Mouse (Mus musculus): ENCODE measurements around the gene Dok1.
A peak's percentile ranks its signal among the peaks of the same experiment; 100 is the strongest.

Gene Dok1

DNA sequence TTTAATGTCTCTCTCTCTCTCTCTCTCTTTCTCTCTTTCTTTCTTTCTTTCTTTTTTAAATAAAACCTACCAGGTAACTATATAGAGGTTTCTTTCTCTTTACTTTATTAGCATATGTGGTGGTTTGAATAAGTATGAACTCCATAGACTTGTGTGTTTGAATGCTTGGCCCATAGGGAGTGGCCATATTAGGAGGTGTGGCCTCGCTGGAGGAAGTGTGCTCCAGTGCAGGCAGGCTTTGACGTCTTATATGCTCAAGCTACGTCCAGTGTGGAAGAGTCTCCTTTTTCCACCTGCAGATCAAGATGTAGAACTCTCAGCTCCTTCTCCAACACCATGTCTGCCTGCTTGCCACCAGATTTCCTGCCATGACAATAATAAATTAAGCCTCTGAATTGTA, 14.2 kb downstream of the Dok1 start:
- DNase-seq (ENCODE audit: inconsistent age in 2 of 2, low spot score in 1 of 2): no peak

DNA sequence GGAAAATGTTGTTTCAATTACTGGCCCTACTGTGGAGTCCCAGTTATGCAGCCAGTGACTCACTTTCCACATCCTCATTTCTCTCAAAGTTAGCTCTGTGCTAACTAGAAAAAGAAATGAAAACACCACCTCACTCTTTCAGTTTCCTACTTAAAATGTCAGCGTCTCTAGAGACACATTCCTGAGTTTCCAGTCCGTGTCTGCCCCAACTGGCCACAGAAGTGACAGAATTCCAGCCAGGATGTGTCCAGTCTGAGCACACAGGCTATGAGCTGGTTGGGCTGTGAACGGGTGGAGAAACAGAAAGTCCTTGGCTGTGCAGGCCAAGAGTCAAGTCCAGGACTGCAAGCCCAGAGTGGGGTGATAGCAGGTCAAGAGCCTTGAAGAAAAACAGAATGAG, 16.1 kb downstream of the Dok1 start:
- peak; percentile 27 to 69 for DNase-seq (ENCODE audit: inconsistent age in 2 of 2, low spot score in 1 of 2)

DNA sequence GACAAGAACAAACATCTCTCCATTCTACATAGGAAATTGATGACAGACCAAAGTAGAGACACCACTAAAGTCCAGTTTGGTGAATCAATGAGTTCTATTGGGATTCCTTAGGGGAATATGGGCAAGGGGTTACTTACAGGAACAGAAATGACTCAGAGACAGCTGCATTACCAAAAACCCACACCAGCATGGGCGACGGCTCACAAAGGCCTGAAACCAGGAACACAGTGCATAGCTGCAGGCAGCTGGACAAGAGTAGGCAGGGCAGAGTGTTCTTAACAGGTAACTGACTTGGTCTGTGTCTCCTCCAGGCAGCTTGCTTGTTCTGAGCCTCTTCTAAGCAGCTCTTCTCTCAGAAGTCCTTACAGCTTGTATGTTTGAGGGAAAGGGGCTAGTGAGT, 17.5 kb downstream of the Dok1 start:
- DNase-seq (ENCODE audit: inconsistent age in 2 of 2, low spot score in 1 of 2): no peak

DNA sequence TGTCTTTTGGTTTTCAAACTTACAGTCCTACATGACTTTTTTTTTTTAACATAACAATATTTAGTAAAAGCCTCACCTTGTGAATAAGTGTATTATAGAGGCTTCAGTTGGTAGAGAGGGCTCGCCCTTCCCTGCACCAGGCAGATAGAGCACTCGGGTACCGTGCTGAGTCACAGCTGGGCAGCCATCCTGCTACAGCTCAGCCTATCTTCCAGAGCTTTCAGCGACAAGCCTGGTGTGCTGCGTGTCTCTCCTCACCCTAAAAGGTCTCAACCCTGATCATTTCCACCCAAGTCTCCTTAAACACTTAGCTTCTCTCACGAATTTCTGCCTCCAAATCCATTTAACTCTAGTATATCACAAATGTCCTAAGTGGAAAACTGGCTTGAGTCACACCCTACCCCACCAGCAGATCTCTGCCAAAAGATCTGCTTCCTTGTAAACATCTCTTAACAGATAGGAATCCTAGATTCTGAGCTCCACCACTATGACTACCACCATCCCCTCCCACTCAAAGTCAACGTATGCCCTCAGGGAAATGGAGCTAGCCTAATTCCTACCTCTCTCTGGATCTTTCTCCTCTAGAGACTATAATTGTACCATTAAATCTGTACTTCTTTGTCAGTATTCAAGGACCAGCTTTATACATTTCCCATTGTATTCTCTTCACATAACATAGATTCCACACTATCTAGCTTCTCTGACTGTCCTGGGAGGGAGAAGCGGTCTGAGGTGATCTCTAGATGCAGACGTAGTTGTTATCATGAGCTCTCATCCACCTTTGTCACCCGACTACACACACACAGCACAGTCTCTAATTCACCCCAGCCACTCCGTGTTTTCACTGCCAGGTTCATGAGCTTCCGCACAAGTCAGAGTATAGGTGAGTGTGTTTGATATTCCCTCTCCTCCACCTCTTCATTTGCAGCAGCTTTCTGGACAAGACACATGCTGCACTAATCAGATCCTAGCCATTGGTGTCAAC, 18.5 kb downstream of the Dok1 start:
- peak; percentile 49 to 54 for DNase-seq (ENCODE audit: inconsistent age in 2 of 2, low spot score in 1 of 2)

DNA sequence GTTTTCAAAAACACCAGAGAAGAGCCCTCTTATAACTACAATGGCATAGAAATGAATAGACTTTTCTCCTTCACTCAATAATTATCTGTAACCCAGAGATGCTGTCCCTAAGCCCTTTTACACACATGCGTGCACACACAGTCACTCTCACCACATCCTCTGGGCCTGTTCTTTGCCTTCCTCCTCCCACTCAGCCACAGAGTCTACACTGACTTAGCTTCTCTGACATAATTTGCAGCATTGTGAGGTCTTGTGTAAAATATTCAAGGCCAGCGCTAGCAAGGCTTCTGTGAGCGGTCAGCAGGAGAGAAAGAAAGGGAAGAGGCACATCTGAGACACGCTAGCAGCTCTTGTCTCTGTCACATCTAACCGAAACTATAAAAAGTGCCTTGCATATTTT, 19.8 kb downstream of the Dok1 start:
- DNase-seq (ENCODE audit: inconsistent age in 2 of 2, low spot score in 1 of 2): peak; percentile 59 to 70

DNA sequence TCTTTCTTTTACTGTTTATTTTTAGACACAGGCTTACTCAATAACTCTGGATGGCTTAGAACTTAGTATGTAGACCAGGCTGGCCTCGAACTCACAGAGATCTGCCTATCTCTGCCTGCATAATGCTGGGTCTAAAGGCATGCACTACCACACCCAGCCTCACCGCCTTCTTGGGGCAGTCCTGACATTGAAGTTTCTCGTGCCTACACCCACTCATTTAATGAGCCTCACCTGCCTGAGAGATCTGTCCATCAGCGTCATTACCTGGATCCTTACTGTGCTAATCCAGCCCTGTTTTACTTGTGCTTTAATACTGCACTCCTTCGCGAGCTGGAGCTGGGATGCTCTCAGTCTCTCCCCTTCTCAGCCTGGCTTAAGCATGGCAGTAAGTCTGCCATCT, 21.5 kb downstream of the Dok1 start:
- no peak for DNase-seq (ENCODE audit: inconsistent age in 2 of 2, low spot score in 1 of 2)

DNA sequence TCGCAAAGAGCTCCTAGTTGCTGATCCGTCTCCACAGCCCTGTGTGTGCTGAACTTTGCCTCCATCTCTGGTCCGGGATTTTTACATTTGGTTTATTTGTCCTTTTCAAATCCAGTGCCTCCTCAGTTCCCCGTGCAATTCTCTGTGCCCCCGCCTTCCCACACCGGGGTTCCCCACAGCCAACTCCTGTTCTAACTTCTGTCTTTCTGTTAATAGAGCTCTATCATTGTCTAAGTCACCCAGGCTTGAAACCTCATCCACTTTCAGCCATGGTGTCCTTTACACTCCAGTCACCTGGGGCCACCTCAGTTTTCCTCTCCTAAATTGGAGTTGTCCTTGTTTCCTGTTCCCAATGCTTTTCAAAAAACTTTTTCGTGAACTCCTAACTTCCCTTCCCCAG, 22.0 kb downstream of the Dok1 start:
- DNase-seq (ENCODE audit: inconsistent age in 2 of 2, low spot score in 1 of 2): no peak

DNA sequence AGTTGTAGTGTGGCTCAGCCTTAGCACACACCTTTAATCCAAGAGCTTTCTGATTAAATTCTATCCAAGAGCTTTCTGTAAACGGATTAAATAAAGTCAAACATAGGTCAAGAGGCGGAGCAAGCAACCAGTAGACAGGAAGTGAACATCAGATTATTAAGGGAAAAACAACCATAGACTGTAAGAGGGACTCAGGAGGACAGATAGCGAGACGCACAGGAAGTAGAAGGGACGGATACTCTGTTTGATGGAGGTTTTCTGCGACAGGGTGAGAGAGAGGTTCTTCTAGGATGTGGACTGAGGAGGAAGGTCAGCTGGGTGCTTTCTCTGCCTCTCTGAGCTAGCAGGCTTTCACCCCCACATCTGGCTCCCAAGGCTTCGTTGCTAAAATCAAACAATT, 23.3 kb downstream of the Dok1 start:
- no peak for DNase-seq (ENCODE audit: inconsistent age in 2 of 2, low spot score in 1 of 2)

DNA sequence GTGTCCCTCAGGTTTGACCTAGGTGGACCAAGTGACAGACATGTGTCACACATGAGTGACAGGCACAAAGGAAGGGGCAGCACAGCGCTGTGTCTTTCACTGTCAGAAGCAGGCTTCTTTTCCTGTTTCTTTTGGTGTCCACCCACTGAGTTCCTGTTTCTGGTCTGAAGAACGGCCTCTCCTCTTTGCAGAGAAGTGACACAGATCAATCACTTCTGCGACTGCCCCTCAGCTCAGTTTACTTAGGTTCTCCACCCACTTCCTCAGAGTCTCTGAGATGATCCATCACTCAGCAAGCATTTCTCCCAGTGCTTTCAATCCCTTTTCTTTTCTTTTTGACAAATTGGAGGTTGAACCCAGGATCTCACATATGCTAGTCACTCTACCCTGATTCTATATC, 24.6 kb downstream of the Dok1 start:
- peak in 1 of 2 experiments; percentile 3 for DNase-seq (ENCODE audit: inconsistent age in 2 of 2, low spot score in 1 of 2)

DNA sequence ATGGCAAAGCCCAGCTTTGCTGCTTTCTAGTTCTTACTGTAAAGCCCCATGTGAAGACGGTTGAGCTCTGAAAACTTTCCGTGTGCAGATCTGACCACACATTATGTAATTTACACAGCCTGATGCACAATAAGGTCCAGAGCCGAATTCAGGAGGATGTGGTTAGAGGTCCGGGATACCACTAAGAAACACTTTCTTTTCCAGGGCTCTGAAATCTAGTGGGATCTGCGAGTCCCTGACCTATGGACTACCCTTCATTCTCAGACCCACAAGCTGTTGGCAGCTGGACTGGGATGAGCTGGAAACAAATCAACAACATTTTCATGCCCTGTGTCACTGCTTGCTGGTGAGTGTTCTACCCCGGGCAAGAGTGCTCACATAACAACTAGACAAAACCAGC, 27.2 kb downstream of the Dok1 start:
- DNase-seq (ENCODE audit: inconsistent age in 2 of 2, low spot score in 1 of 2): no peak

DNA sequence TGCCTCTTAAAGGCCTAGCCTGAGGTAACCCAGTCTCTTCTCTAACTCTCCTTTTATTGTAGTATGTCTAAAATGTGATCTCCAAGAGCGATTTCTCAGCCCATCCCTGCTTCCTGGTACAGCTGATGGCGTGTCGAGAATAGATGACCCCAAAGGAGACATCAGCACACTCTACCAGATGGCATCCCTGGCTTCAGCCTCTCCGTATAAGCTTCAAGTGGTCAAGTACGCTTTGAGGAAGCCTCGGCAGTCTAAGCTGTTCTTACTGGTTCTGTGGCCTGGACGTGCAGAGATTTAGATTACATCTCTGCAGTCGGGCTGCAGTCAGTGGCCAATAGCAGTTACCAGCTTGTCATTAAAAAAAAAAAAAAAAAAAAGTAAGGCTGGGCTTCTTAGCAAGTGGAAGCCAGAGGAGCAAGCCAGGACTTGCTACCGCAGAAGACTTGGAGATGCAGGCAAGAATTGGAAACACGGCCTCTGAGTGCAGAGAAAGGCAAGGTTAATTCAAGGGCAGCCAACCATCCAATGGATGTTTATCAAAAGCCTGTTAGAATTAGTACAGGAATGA, 27.7 kb downstream of the Dok1 start:
- no peak for DNase-seq (ENCODE audit: inconsistent age in 2 of 2, low spot score in 1 of 2)

DNA sequence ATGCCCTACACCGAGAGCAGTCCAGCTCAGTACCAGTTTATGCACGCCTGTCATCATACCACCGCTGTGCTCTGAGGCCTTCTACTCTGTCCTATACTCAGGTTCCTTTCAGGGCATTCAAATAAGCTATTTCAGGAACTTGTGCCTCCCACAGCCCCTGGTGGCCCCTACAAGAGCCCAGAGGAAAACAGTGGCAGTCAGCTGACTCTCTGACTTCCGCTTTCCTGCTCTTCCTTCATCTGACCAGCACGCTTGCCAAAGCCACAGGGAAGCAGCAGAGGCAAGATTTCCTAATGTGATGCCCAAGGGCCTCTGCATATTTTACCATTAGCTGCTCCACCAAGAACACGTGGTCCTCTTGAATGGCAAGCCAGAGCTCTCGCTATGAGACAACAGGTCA, 28.4 kb downstream of the Dok1 start:
- peak; percentile 33 to 53 for DNase-seq (ENCODE audit: inconsistent age in 2 of 2, low spot score in 1 of 2)

DNA sequence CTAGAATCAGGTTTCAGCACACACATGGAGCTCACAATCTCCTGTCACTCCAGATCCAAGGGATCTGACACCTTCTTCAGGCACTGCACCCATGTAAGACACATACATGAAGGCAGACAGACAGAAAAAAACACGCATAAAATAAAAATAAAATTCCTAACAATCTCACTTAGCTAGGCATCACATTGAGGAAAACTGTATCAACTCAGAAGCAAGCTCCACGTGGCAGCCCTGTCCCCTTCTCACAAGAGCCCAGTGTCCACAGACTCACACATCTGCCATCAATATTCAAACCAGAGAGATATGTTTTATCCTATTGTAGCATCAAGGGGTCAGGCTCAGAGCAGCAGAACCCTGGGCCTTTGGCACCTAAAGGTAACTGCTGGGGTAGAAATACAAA, 29.0 kb downstream of the Dok1 start:
- no peak for DNase-seq (ENCODE audit: inconsistent age in 2 of 2, low spot score in 1 of 2)

DNA sequence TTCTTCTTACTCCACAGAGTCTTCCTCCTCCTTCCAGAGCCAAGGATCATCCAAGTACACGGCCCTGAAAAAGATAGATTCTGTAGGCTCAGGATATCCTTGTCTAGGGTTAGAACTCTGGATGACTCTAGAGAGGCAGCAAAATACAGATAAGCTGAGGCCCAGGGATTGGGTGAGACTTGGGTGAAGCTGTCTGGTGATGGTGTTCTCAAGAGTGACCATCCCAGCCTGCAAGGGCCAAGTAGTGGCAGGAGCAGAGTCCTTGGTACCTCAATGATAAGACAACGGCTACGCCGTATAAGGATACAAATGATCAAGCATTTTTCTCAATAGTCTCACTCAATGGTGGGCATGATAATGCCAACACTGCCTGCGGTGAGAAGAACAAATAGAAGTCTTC, 29.4 kb downstream of the Dok1 start:
- DNase-seq (ENCODE audit: inconsistent age in 2 of 2, low spot score in 1 of 2): no peak

DNA sequence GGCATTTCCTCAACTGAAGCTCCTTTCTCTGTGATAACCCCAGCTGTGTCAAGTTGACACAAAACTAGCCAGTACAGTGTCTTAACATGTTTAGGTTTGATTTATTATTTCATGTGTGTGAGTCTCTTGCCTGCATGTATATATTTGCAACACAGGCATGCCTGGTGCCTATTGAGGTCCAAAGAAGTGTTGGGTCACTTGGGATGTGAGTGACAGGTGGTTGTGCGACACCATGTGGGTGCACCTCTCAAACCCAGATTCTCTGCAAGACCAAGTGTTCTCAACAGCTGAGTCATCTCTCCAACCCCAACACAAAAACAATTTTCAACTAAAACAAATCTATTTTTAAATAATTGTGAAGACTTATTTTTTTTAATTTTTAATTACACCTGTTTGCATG, 30.2 kb downstream of the Dok1 start:
- no peak for DNase-seq (ENCODE audit: inconsistent age in 2 of 2, low spot score in 1 of 2)

DNA sequence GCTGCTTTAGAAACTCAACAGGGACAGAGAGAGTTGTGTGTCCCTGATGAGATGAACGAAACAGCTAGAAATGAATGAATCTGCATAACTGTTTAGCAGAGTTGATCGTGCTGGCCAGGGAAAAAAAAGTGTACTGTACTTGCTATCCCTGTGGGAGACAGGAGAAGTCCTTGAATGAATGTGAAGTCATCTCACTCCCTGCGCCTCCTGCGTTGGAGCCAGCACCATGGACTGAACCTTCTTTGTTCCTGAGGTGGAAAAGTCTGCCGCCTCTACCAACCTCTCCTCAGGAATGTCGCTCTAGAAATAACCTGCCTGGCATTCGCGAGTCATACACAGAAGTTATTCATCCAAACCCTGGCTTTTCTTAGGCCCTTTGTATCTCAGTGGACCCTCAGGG, 33.3 kb downstream of the Dok1 start:
- DNase-seq (ENCODE audit: inconsistent age in 2 of 2, low spot score in 1 of 2): peak; percentile 20 to 50

DNA sequence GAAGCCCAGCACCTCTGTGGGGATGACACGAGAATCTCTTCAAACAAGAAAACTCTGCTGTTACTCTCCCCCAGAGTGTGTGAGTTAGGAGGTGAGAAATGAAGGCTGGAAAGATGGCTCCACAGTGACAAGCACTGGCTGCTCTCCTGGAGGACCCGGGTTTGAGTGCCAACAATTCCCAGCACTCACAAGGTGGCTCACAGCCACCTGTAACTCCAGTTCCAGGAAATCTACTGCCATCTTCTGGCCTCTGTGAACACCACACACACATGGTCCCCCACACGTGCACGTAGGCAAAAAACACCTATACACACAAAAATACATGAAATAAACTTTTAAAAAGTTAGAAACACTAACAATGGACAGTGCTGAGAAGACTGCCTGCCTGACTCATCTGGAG, 34.9 kb downstream of the Dok1 start:
- no peak for DNase-seq (ENCODE audit: inconsistent age in 2 of 2, low spot score in 1 of 2)

DNA sequence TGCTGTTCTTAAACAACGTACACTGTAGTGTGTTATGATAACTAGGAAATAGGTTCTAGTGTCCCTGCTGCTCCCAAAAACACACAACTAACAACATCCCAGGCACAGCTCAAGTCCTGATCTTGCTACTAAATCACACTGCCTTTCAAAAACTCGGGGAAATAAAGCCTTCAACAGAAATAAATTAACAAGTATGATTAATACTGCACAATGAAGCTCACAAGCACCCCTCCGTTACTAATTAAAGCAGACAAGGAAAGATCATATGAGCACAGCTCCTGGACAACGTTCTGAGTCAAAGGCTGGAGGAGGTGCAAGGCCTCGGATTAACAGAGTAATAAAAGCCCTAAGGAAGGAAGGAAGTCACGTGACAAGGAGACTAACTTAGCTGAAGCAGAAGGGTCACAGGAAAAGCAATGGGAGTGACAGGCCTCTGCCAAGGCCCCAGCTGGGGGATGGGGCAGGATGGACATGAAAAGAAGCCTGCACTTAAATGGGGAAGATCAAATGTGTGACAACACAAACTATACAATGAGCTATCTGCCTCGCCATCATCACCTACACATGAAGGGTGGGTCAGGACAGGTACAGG, 35.7 kb downstream of the Dok1 start:
- peak; percentile 47 to 69 for DNase-seq (ENCODE audit: inconsistent age in 2 of 2, low spot score in 1 of 2)

DNA sequence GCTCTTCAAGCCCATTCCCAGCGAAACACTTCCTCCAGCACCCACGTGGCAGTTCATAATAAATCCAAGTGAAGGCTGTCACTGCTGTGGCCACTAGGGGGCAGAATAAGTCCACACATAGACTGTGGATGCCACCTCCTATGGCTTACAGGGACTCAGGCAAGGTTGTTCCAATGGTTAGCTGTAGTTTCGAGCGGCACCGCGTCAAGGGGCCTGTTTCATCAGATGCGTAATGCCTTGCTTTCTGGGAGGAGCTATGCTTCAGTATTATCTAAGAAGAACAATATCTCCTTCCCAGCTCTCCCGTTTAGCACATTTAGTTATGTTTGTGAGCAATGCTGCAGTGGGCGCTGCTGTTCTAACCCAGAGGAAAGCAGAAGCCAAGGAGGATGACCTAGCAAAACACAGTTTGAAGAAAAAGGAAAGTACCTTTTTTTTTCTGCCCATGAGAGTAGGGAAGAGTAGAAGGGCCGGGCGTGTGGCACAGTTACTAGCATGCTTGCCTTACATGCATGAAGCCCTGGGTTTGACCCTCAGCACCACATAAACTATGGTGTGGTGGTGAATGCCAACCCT, 36.4 kb downstream of the Dok1 start:
- DNase-seq (ENCODE audit: inconsistent age in 2 of 2, low spot score in 1 of 2): peak; percentile 93 to 98

DNA sequence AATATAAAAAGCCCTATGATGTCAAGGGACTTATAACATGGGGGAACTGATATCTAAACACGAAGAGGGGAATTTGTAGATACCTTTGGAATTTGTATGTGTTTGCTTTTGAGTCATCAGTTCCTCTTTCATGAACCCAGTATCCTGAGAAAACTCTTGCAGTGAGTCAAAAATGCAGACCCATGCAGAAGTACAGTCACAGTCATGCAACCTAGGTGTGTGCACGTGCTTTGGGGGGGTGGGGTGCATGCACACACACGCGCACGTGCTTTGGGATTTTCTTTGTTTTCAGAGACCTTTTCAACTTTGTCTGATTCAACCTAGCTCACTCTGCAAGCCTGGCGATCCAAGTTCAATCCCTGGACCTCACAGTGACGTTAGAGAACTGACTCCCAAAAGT, 38.9 kb downstream of the Dok1 start:
- DNase-seq (ENCODE audit: inconsistent age in 2 of 2, low spot score in 1 of 2): no peak

DNA sequence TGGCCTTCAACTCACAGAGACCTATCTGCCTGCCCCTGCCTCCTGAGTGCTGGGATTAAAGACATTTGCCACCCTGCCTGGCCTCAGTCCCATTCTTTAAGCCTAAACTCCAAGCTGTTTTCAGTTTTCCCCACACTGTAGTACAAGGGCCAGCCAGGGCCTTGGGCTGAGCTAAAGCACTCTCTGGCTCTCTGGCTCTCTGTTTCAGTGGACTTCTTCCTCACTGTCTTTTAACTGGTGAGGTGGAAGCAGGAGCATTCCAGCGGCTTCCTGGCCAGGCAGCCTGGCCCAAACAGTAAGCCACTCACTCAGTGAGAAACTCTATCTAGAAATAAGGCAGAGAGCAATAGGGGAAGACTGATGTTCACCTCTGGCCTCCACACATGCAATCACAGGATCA, 39.6 kb downstream of the Dok1 start:
- DNase-seq (ENCODE audit: inconsistent age in 2 of 2, low spot score in 1 of 2): no peak

DNA sequence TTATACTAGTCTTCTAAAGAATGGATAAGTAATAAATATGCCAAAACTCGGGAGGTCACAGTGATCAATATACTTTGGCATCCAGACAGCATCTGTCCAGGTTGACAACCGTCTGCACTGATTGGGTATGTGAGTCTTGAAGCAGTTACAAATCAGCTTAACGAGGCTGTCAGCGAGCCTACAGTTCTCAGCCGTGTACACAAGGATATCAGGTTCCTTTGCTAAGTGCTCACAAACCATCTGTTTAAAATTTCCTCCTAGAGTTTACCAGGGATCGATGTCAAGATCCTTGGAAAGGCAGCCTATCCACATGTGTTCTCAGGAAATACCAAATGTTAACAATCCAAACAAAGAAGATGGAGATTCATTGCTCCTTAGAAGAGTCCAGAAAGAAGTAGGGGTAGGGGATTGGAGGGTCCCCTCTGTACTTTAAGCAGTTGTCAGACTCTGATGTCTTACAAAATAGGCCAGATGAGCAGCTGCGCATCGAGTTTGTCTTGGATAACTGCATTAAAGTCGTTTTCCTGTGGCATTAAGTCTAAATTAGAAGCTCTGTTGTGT, 45.8 kb downstream of the Dok1 start:
- DNase-seq (ENCODE audit: inconsistent age in 2 of 2, low spot score in 1 of 2): no peak

Data from adrenal gland, adult (tissue).